In the genomic region with DNA sequence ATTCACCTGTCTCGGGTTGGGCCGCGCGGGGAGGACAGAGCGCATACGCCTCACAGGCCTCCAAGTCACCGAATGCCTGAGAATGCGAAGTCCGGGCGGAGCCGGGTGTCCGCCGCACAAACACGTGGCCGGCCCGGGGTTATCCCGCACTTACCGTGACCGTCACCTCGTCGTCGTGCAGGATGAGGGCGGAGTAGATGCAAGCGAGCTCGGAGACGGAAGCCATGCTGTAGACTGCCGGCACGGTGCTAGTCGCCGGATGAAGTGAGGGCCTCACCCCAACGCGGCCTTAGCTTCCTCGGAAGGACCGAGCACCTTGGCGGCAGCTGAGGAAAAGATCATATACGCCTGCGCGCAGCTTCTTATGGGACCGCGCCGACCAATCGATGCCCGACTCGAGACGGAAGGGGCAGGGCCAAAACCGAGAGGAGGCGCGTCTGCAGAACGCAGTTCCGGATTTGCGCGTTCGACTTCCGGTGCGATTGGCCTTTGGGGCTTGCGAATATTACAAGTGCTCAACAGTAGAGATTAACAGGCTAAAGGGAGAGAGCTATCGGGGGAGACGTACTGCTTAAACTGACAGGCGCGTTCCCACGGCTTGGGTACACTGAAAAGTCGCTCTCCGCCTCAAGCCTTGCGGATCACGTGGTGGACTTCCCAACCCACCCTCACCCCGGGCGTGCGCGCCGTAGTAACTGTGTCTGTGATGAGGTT, we compare ENCODE assay signal across 1 mouse cellular context.
TF ChIP-seq lines count a peak whose summit lies in the region.

Rplp1 (minus strand) TSS at position 340 of the 714 bp plus-strand sequence.

TF ChIP-seq in CH12.LX, 34 proteins besides CTCF, POLR2A, EP300 and RAD21 (continued from another document):
- no peak for TF ChIP-seq CHD1 (IDR thresholded peaks at IDR 0.05; ENCODE audit: low read depth, low read length)
- TF ChIP-seq RCOR1 (conservative IDR thresholded peaks at IDR 0.05; ENCODE audit: low read depth, low read length) = peak; percentile 51; the same call in 1 of the 2 replicates
- no peak for TF ChIP-seq ZKSCAN1 (IDR thresholded peaks at IDR 0.05; ENCODE audit: borderline replicate concordance, low read depth, low read length)
- TF ChIP-seq MAZ (IDR thresholded peaks at IDR 0.05; ENCODE audit: low read depth, low read length) = 0 out of 2 replicates have a peak, but pooled peaks have one; percentile 34
- TF ChIP-seq MAFK (IDR thresholded peaks at IDR 0.05; ENCODE audit: insufficient replicate concordance, low read length) = no peak
- TF ChIP-seq SIN3A (IDR thresholded peaks at IDR 0.05; ENCODE audit: low read length) = peak; percentile 76
- peak; percentile 97 for TF ChIP-seq TBP (conservative IDR thresholded peaks at IDR 0.05; ENCODE audit: low read depth, low read length)
- TF ChIP-seq HCFC1 (IDR thresholded peaks at IDR 0.05; ENCODE audit: low read depth, low read length) = peak; percentile 87
- TF ChIP-seq POLR2AphosphoS2 (IDR thresholded peaks at IDR 0.05; ENCODE audit: low read depth, low read length) = peak; percentile 90
- no peak; the same call in 1 of the 2 replicates for TF ChIP-seq GABPA (IDR thresholded peaks at IDR 0.05; ENCODE audit: insufficient replicate concordance, low read depth, low read length)
- peak; percentile 35; the same call in 1 of the 2 replicates for TF ChIP-seq IRF4 (IDR thresholded peaks at IDR 0.05; ENCODE audit: low read depth, low read length)
- peak; percentile 69; the same call in 1 of the 2 replicates for TF ChIP-seq UBTF (IDR thresholded peaks at IDR 0.05; ENCODE audit: low read depth, low read length)
- peak; percentile 93 for TF ChIP-seq MYC (IDR thresholded peaks at IDR 0.05; ENCODE audit: low read depth, low read length)
- TF ChIP-seq E2F4 (IDR thresholded peaks at IDR 0.05; ENCODE audit: insufficient replicate concordance, low read depth, low read length) = 0 out of 2 replicates have a peak, but pooled peaks have one; percentile 38
- TF ChIP-seq ZMIZ1 (IDR thresholded peaks at IDR 0.05; ENCODE audit: low read depth, low read length) = peak; percentile 96
- TF ChIP-seq KAT2A (IDR thresholded peaks at IDR 0.05; ENCODE audit: insufficient replicate concordance, low read length) = peak; percentile 87; the same call in 1 of the 2 replicates
- TF ChIP-seq ETS1 (conservative IDR thresholded peaks at IDR 0.05; ENCODE audit: low read depth, low read length) = no peak
- TF ChIP-seq NRF1 (IDR thresholded peaks at IDR 0.05; ENCODE audit: low read depth, low read length) = peak; percentile 81
- peak; percentile 62; the same call in 1 of the 2 replicates for TF ChIP-seq CHD2 (IDR thresholded peaks at IDR 0.05; ENCODE audit: low read length)
